Mouse (Mus musculus) MEL (cell line): Measurements from ENCODE around the gene Gm49395. TPM values are rescaled to one million over a fixed set of nuclear protein-coding genes. Genes with fewer than 3 reads are reported as not detected.

ENCODE experiments used
- DNase-seq: peaks from one replicate; pipeline ENCODE4 v3.0.0; 2011; ENCODE audit warnings: low read depth, low spot score
- H3K27ac ChIP-seq: 2 replicates; pipeline ENCODE4 v1.5.1; 2012; ENCODE audit warnings: low read depth, mild to moderate bottlenecking, control low read depth, low read length, moderate library complexity; ENCODE audit not compliant: control insufficient read depth
- H3K27me3 ChIP-seq, 2 experiments: fragments of 150-350 bp in 1 of 2; sonication (generic) in 1 of 2; 2 replicates each; pipeline ENCODE4 v1.6.1; 2012; ENCODE audit warnings: low read length in 2 of 2, mild to moderate bottlenecking in 2 of 2, improper control_type of control experiment in 1 of 2, moderate library complexity in 1 of 2; ENCODE audit not compliant: insufficient read depth in 2 of 2, control insufficient read depth in 1 of 2
- H3K36me3 ChIP-seq, 2 experiments: 2 replicates each; pipeline ENCODE4 v1.6.1; 2012 to 2014; ENCODE audit warnings: low read length in 2 of 2, improper control_type of control experiment in 1 of 2, inconsistent platforms in 1 of 2, mild to moderate bottlenecking in 1 of 2; ENCODE audit not compliant: insufficient read depth in 2 of 2, control insufficient read depth in 1 of 2
- H3K4me1 ChIP-seq, 2 experiments: fragments of 150-350 bp in 1 of 2; sonication (generic) in 1 of 2; 2 replicates each; pipeline ENCODE4 v1.6.1; 2012; ENCODE audit warnings: low read length in 2 of 2, improper control_type of control experiment in 1 of 2, mild to moderate bottlenecking in 1 of 2; ENCODE audit not compliant: insufficient read depth in 2 of 2, control insufficient read depth in 1 of 2
- H3K4me3 ChIP-seq, 2 experiments: fragments of 150-350 bp in 1 of 2; sonication (generic) in 1 of 2; 2 replicates each; pipeline ENCODE4 v1.5.1; 2012; ENCODE audit warnings: low read depth in 2 of 2, low read length in 2 of 2, mild to moderate bottlenecking in 2 of 2, moderate library complexity in 2 of 2, control low read depth in 1 of 2, improper control_type of control experiment in 1 of 2; ENCODE audit not compliant: control insufficient read depth in 1 of 2, insufficient read depth in 1 of 2
- H3K79me2 ChIP-seq: 2 replicates; pipeline ENCODE4 v1.6.1; 2012; ENCODE audit warnings: mild to moderate bottlenecking, low read length, moderate library complexity; ENCODE audit not compliant: control insufficient read depth, poor library complexity, insufficient read depth
- H3K9ac ChIP-seq: 2 replicates; pipeline ENCODE4 v1.6.1; 2012; ENCODE audit warnings: low read depth, mild to moderate bottlenecking, control low read depth, low read length, moderate library complexity; ENCODE audit not compliant: control insufficient read depth, poor library complexity, severe bottlenecking
- H3K9me3 ChIP-seq: fragments of 150-350 bp; sonication (generic); replicated peaks from 2 replicates; pipeline ENCODE4 v1.6.1; 2012; ENCODE audit warnings: mild to moderate bottlenecking, low read length, improper control_type of control experiment, moderate library complexity; ENCODE audit not compliant: insufficient read depth
- BHLHE40 ChIP-seq: IDR thresholded peaks from 2 replicates; pipeline ENCODE4 v1.6.1; 2012; ENCODE audit warnings: low read depth, mild to moderate bottlenecking, inconsistent platforms, low read length, improper control_type of control experiment, borderline replicate concordance
- CHD1 ChIP-seq: IDR thresholded peaks from 2 replicates; pipeline ENCODE4 v1.6.1; 2012; ENCODE audit warnings: low read depth, mild to moderate bottlenecking, inconsistent platforms, low read length, improper control_type of control experiment
- CHD2 ChIP-seq: IDR thresholded peaks from 2 replicates; pipeline ENCODE4 v1.6.1; 2011; ENCODE audit warnings: low read length, improper control_type of control experiment
- E2F4 ChIP-seq: IDR thresholded peaks from 2 replicates; pipeline ENCODE4 v1.6.1; 2011; ENCODE audit warnings: low read depth, low read length, improper control_type of control experiment, borderline replicate concordance
- ELF1 ChIP-seq: IDR thresholded peaks from 2 replicates; pipeline ENCODE4 v1.6.1; 2014; ENCODE audit warnings: low read depth, mild to moderate bottlenecking, inconsistent platforms, low read length, improper control_type of control experiment, moderate library complexity
- EP300 ChIP-seq, 2 experiments: IDR thresholded peaks; 2 replicates each; pipeline ENCODE4 v1.6.1; 2011; ENCODE audit warnings: improper control_type of control experiment in 2 of 2, low read length in 2 of 2, low read depth in 1 of 2, mild to moderate bottlenecking in 1 of 2
- GABPA ChIP-seq: IDR thresholded peaks from 2 replicates; pipeline ENCODE4 v1.6.1; 2012; ENCODE audit warnings: low read depth, mild to moderate bottlenecking, inconsistent platforms, low read length, improper control_type of control experiment, moderate library complexity
- GATA1 ChIP-seq: IDR thresholded peaks from 2 replicates; pipeline ENCODE4 v1.6.1; 2011; ENCODE audit warnings: low read depth, low read length, improper control_type of control experiment
- HCFC1 ChIP-seq: IDR thresholded peaks from 2 replicates; pipeline ENCODE4 v1.6.1; 2012; ENCODE audit warnings: low read depth, mild to moderate bottlenecking, inconsistent platforms, low read length, improper control_type of control experiment, moderate library complexity
- JUND ChIP-seq: IDR thresholded peaks from 2 replicates; pipeline ENCODE4 v1.6.1; 2011; ENCODE audit warnings: low read depth, mild to moderate bottlenecking, improper control_type of control experiment, low read length
- KAT2A ChIP-seq: conservative IDR thresholded peaks from 2 replicates; pipeline ENCODE4 v1.6.1; 2012; ENCODE audit warnings: low read depth, low read length, improper control_type of control experiment, inconsistent platforms
- MAZ ChIP-seq: IDR thresholded peaks from 2 replicates; pipeline ENCODE4 v1.6.1; 2012; ENCODE audit warnings: low read depth, mild to moderate bottlenecking, inconsistent platforms, low read length, improper control_type of control experiment
- NELFE ChIP-seq: IDR thresholded peaks from 2 replicates; pipeline ENCODE4 v1.6.1; 2011; ENCODE audit warnings: low read depth, low read length, improper control_type of control experiment
- NRF1 ChIP-seq: IDR thresholded peaks from 2 replicates; pipeline ENCODE4 v1.6.1; 2014; ENCODE audit warnings: low read depth, mild to moderate bottlenecking, inconsistent platforms, low read length, improper control_type of control experiment, moderate library complexity; ENCODE audit not compliant: poor library complexity, insufficient read depth, severe bottlenecking
- POLR2A ChIP-seq, 2 experiments: IDR thresholded peaks; 2 replicates each; pipeline ENCODE4 v1.6.1; 2011 to 2012; ENCODE audit warnings: low read length in 2 of 2, mild to moderate bottlenecking in 2 of 2, control low read depth in 1 of 2, improper control_type of control experiment in 1 of 2, low read depth in 1 of 2, moderate library complexity in 1 of 2; ENCODE audit not compliant: control insufficient read depth in 1 of 2, insufficient read depth in 1 of 2, poor library complexity in 1 of 2
- RAD21 ChIP-seq: IDR thresholded peaks from 2 replicates; pipeline ENCODE4 v1.6.1; 2011; ENCODE audit warnings: mild to moderate bottlenecking, low read depth, low read length, improper control_type of control experiment
- RCOR1 ChIP-seq: IDR thresholded peaks from 2 replicates; pipeline ENCODE4 v1.6.1; 2012; ENCODE audit warnings: low read depth, mild to moderate bottlenecking, inconsistent platforms, low read length, improper control_type of control experiment
- SIN3A ChIP-seq: IDR thresholded peaks from 2 replicates; pipeline ENCODE4 v1.6.1; 2012; ENCODE audit warnings: low read length, improper control_type of control experiment, inconsistent platforms
- TBP ChIP-seq: IDR thresholded peaks from 2 replicates; pipeline ENCODE4 v1.8.0; 2011; ENCODE audit warnings: low read depth, low read length, improper control_type of control experiment
- TCF12 ChIP-seq: IDR thresholded peaks from 2 replicates; pipeline ENCODE4 v1.6.1; 2014; ENCODE audit warnings: low read depth, mild to moderate bottlenecking, inconsistent platforms, low read length, improper control_type of control experiment, moderate library complexity
- UBTF ChIP-seq: IDR thresholded peaks from 2 replicates; pipeline ENCODE4 v1.6.1; 2012; ENCODE audit warnings: low read depth, mild to moderate bottlenecking, inconsistent platforms, low read length, improper control_type of control experiment, moderate library complexity, borderline replicate concordance; ENCODE audit not compliant: insufficient read depth
- USF1 ChIP-seq: IDR thresholded peaks from 2 replicates; pipeline ENCODE4 v1.6.1; 2014; ENCODE audit warnings: low read depth, mild to moderate bottlenecking, inconsistent platforms, low read length, improper control_type of control experiment, moderate library complexity
- ZC3H11A ChIP-seq: IDR thresholded peaks from 2 replicates; pipeline ENCODE4 v1.6.1; 2012; ENCODE audit warnings: low read depth, mild to moderate bottlenecking, inconsistent platforms, low read length, improper control_type of control experiment
- ZNF384 ChIP-seq: IDR thresholded peaks from 2 replicates; pipeline ENCODE4 v1.6.1; 2012; ENCODE audit warnings: low read depth, mild to moderate bottlenecking, inconsistent platforms, low read length, improper control_type of control experiment
- polyA plus RNA-seq, 2 experiments: library from polyadenylated mRNA; stranded (reverse) in 1 of 2; unstranded in 1 of 2; fragments of >175 nt in 1 of 2; fragments of >200 nt in 1 of 2; gene quantifications; 2 replicates each; pipeline versions ENCODE4 v1.2.1 to v1.2.4; 2012; ENCODE audit warnings: low replicate concordance in 2 of 2, low read depth in 1 of 2; ENCODE audit not compliant: insufficient read length in 2 of 2, insufficient read depth in 1 of 2, missing spikeins in 1 of 2
- total RNA-seq: library from RNA; depleted of rRNA; stranded (reverse); fragments of 300-350 nt; gene quantifications from 2 replicates; pipeline ENCODE4 v1.2.3, GENCODE M21; 2012

Gene Gm49395
- total and polyA plus RNA-seq, 3 experiments: 0.31 TPM; not detected in 2

DNA sequence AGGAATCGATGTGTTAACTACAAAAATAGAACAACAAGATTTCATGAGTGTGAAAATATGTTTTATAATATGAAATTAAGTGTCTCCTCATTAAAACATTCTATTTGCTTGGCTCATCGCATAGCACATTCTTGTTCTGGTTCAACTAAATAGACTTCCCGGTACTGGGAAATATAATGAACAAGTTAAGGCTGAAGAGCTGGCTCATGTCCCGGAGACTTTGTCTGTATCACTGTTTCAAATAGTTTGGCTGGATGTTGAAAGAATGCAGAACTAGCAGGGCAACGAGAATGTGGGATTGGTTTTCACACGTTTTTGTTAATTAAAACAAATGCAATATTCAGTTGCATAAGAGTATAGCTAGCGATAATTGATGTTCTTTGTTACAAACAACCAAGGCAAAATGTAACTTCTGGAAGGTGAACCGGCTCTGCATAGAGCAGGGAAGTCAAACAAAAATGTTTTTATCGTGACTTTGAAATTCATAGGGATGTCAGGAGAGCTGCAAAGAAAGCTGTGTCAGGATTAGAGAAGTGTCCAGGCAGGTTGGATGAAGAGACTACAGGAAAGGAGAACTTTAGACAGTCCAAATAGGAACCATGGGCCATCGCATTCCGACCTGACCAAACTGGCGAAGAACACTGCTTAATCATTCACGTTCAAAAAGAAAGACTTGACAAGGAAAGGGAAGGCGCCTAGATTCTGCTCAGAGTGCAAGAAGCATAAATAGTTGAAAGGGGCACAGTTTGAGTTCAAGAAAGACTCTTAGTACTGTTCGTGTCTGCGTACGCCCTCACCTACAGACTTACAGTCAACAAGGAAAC, 70.3 kb downstream of the Gm49395 start:
- Histone ChIP-seq H3K9me3 (no peaks in the 10 kb centered on the region), H3K79me2 (no peaks in the 10 kb centered on the region), H3K36me3 (no peaks in the 10 kb centered on the region), H3K4me1 (no peaks in the 10 kb centered on the region), H3K4me3 (no peak overlapping the region), H3K27me3 (no peaks in the 10 kb centered on the region), H3K9ac (no peak overlapping the region), H3K27ac (no peak overlapping the region)
- DNase-seq: no peak
- no peak for TF ChIP-seq USF1
- TF ChIP-seq TCF12: no peak
- no peak for TF ChIP-seq UBTF
- TF ChIP-seq HCFC1: no peak
- no peak for TF ChIP-seq BHLHE40
- no peak for TF ChIP-seq KAT2A
- no peak for TF ChIP-seq ZNF384
- TF ChIP-seq NRF1: no peak
- TF ChIP-seq JUND: no peak
- TF ChIP-seq RCOR1: no peak
- no peak for TF ChIP-seq EP300 (IDR thresholded peaks at IDR 0.05; ENCODE audit: low read depth in 1 of 2, low read length in 2 of 2)
- TF ChIP-seq ZC3H11A: no peak

DNA sequence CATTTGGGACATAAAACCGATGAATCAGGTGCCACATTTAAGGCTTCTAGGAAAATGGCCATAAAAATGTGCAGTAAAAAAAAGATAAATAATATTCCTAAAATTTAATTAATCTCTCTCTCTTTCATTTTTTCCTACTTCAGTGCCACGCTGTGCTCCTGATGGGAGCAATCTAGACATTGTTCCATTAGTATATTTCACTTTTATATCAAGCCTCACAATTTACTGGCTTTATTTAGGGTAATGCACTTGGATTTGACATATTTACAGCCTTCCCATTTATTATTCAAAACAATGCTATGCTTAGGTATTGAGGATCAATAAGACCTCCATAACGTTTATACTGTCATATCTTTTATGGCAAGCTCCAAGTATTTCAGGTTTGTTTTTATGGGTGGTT, 76.3 kb downstream of the Gm49395 start:
- Histone ChIP-seq H3K79me2 (no peaks in the 10 kb centered on the region), H3K9ac (no peak overlapping the region), H3K27me3 (no peaks in the 10 kb centered on the region), H3K4me1 (no peaks in the 10 kb centered on the region), H3K36me3 (no peaks in the 10 kb centered on the region), H3K9me3 (no peaks in the 10 kb centered on the region), H3K27ac (no peak overlapping the region), H3K4me3 (no peak overlapping the region)
- no peak for DNase-seq
- TF ChIP-seq CHD2: no peak
- no peak for TF ChIP-seq NELFE
- TF ChIP-seq MAZ: no peak
- TF ChIP-seq GATA1: no peak
- no peak for TF ChIP-seq ZC3H11A
- no peak for TF ChIP-seq GABPA
- no peak for TF ChIP-seq EP300 (IDR thresholded peaks at IDR 0.05; ENCODE audit: low read depth in 1 of 2, low read length in 2 of 2)
- TF ChIP-seq TBP: no peak
- no peak for TF ChIP-seq E2F4
- TF ChIP-seq ZNF384: no peak
- no peak for TF ChIP-seq SIN3A
- no peak for TF ChIP-seq RCOR1
- no peak for TF ChIP-seq POLR2A (IDR thresholded peaks at IDR 0.05; ENCODE audit: control insufficient read depth in 1 of 2, insufficient read depth in 1 of 2, low read depth in 1 of 2, low read length in 2 of 2, poor library complexity in 1 of 2)
- TF ChIP-seq KAT2A: no peak
- no peak for TF ChIP-seq NRF1
- TF ChIP-seq UBTF: no peak
- TF ChIP-seq ELF1: no peak
- TF ChIP-seq BHLHE40: no peak
- no peak for TF ChIP-seq RAD21
- TF ChIP-seq CHD1: no peak
